Mouse (Mus musculus) hindbrain, embryonic 13.5 days (tissue): Measurements from ENCODE around the gene Igf2bp3. TPM values are rescaled to one million over a fixed set of nuclear protein-coding genes. Genes with fewer than 3 reads are reported as not detected.

Experiments used
- ATAC-seq: fragments of 200-750 bp; cut with Nextera tagmentation; 2 replicates; pipeline ENCODE4 v1.8.0; 2017; ENCODE audit warnings: moderate TSS enrichment; ENCODE audit not compliant: low FRiP score
- H3K27ac ChIP-seq: fragments of 300-500 bp; sonication (generic); 2 replicates; pipeline ENCODE4 v1.5.1; 2015; ENCODE audit warnings: inconsistent platforms, mild to moderate bottlenecking, moderate library complexity
- H3K27me3 ChIP-seq: fragments of 300-500 bp; sonication (generic); 2 replicates; pipeline ENCODE4 v1.6.1; 2015; ENCODE audit warnings: mild to moderate bottlenecking, inconsistent platforms
- H3K36me3 ChIP-seq: fragments of 300-500 bp; sonication (generic); 2 replicates; pipeline ENCODE4 v1.6.1; 2015; ENCODE audit warnings: mild to moderate bottlenecking, inconsistent platforms
- H3K4me1 ChIP-seq: fragments of 300-500 bp; sonication (generic); replicated peaks from 2 replicates; pipeline ENCODE4 v1.6.1; 2015; ENCODE audit warnings: inconsistent platforms
- H3K4me2 ChIP-seq: fragments of 300-500 bp; sonication (generic); 2 replicates; pipeline ENCODE4 v1.6.1; 2015; ENCODE audit warnings: inconsistent platforms, mild to moderate bottlenecking, moderate library complexity
- H3K4me3 ChIP-seq: fragments of 300-500 bp; sonication (generic); 2 replicates; pipeline ENCODE4 v1.5.1; 2015; ENCODE audit warnings: mild to moderate bottlenecking, inconsistent platforms
- H3K9ac ChIP-seq: fragments of 300-500 bp; sonication (generic); 2 replicates; pipeline ENCODE4 v1.6.1; 2015; ENCODE audit warnings: mild to moderate bottlenecking, inconsistent platforms
- H3K9me3 ChIP-seq: fragments of 300-500 bp; sonication (generic); 2 replicates; pipeline ENCODE4 v1.6.1; 2016; ENCODE audit warnings: inconsistent platforms
- WGBS: fragments of 180-500 bp; shearing (Covaris S2); methylation state at CpG from one replicate; pipeline ENCODE4 v1.1.7; 2015; 5-methylcytosine and 5-hydroxymethylcytosine counted together
- polyA plus RNA-seq: library from polyadenylated mRNA; unstranded; fragments of >200 nt; fragmentation: Nextera tagmentation; extraction: Ambion mirVana; gene quantifications from 2 replicates; pipeline ENCODE4 v1.2.1, GENCODE M21; 2015

The Igf2bp3 gene
- polyA plus RNA-seq, 1 experiment from 2014 or later: 45.0 TPM

- Histone ChIP-seq H3K27ac (no peak overlapping the region), H3K36me3 (no peaks in the 10 kb centered on the region), H3K9ac (no peak overlapping the region), H3K4me2 (no peak overlapping the region), H3K4me1 (peaks cover 11% of the 10 kb centered on the region; the same call in 1 of the 2 replicates), H3K4me3 (no peak overlapping the region), H3K9me3 (no peaks in the 10 kb centered on the region), H3K27me3 (no peaks in the 10 kb centered on the region)
- 93% methylated on average over 9 of the region's 9 CpGs for WGBS
- ATAC-seq: no peak
Measured at GRCm38 (mm10) chr6:49142428-49142827, 72.3 kb downstream of the Igf2bp3 start.

DNA sequence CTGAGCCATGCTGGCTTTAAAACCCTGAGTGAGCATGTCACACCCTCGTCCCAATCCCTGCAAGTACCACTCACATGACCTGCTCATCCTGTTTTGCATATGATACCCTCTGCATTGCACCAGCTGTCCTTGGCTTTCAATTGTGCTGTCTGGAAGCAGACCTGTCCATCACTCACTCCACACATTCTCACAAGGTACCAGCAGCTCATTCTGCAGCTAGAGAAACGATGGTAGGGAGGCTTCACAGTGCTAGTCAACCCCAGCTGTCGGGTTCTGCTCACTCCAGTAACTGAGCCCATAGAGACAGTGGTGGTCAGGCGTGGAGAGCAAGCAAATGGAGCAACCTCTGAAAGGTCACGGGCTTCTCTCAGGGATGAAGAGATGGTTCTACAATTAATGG lies 73.6 kb downstream of the Igf2bp3 start:
- Histone ChIP-seq H3K27me3 (no peaks in the 10 kb centered on the region), H3K4me2 (no peak overlapping the region), H3K4me1 (peaks cover 11% of the 10 kb centered on the region; the same call in 1 of the 2 replicates), H3K4me3 (no peak overlapping the region), H3K9me3 (no peaks in the 10 kb centered on the region), H3K27ac (no peak overlapping the region), H3K9ac (no peak overlapping the region), H3K36me3 (no peaks in the 10 kb centered on the region)
- ATAC-seq: no peak
- 77% methylated on average over 5 of the region's 5 CpGs for WGBS

DNA sequence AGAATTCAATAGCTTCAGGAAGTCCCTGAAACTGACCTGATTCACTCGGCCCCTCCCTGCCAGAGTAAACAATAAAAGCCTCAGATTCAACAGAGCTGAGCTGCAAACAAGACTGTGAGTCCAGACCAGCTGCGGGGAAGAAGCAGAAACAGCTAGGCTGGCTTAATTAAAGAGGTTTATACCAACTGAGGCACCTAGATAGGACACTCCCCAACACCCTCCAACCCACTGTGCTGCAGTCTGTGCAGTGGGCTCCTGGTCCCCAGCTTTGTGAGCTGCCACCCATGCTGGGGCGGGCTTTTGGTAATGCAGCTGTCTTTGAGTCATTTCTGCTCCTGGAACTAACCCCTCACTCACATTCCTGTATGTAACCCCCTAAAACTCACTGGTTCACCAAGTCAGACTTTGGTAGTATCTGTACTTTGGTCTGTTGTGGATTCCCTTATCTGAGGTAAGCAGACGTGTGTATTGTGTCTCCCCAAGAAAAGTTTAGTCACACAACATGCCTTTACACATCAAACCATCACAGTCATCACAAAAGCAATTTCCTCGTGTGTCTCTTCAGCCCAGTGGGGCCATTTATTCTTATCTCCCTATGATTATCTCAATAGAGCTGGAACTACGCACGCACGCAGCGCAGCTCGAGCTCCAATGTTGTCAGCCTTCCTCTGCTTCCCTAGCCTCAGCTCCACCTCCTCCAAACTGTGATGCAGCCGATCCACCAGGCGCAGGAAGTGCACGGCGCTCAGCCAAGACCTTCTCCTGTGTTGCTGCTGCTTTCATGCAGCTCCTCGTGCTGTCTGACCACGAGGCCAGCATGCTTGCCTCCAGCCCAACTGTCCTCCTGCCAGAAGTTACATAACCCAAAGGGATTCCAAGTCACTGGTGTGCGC lies 76.4 kb downstream of the Igf2bp3 start:
- no peak overlapping the region for H3K4me2 ChIP-seq
- no peaks in the 10 kb centered on the region for H3K27me3 ChIP-seq
- H3K36me3 ChIP-seq: no peaks in the 10 kb centered on the region
- ATAC-seq: no peak
- no peak overlapping the region for H3K27ac ChIP-seq
- H3K4me3 ChIP-seq: no peak overlapping the region
- H3K9ac ChIP-seq: no peak overlapping the region
- H3K4me1 ChIP-seq: peaks cover 13% of the 10 kb centered on the region; the same call in 1 of the 2 replicates
- WGBS: 87% methylated on average over 17 of the region's 17 CpGs
- no peaks in the 10 kb centered on the region for H3K9me3 ChIP-seq

DNA sequence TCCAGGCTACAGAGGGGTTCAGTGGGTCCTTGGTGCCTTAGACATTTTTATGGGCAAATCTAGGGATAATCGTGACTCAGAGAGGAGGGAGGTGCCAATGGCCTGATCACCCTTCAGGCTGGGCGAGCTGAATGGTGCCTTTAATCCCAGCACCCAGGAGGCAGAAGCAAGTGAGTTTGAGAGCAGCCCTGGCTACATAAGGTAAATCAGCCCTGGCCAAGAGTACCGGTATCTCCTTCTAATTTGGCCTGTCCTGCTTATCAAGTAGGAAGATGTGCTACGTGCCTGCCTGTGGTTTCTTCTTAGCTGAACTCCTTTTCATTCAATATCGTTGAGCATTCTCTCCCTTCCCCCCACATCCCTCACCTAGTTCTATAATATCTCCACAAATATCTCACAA lies 78.0 kb downstream of the Igf2bp3 start:
- H3K9me3 ChIP-seq: no peaks in the 10 kb centered on the region
- H3K27me3 ChIP-seq: no peaks in the 10 kb centered on the region
- ATAC-seq: no peak
- H3K4me3 ChIP-seq: no peak overlapping the region
- H3K4me2 ChIP-seq: no peak overlapping the region
- peaks cover 21% of the 10 kb centered on the region; the same call in 1 of the 2 replicates for H3K4me1 ChIP-seq
- 83% methylated on average over 5 of the region's 5 CpGs for WGBS
- no peak overlapping the region for H3K27ac ChIP-seq
- H3K9ac ChIP-seq: no peak overlapping the region
- H3K36me3 ChIP-seq: no peaks in the 10 kb centered on the region

GRCm38 (mm10) chr6:49132352-49133090 lies 82.2 kb downstream of the Igf2bp3 start:
- H3K4me2 ChIP-seq: no peak overlapping the region
- ATAC-seq: no peak
- no peak overlapping the region for H3K4me3 ChIP-seq
- H3K27me3 ChIP-seq: no peaks in the 10 kb centered on the region
- no peaks in the 10 kb centered on the region for H3K9me3 ChIP-seq
- no peaks in the 10 kb centered on the region for H3K36me3 ChIP-seq
- no peak overlapping the region for H3K9ac ChIP-seq
- H3K4me1 ChIP-seq: peaks cover 13% of the 10 kb centered on the region; the same call in 1 of the 2 replicates
- WGBS: 52% methylated on average over 6 of the region's 6 CpGs
- no peak overlapping the region for H3K27ac ChIP-seq

- no peak overlapping the region for H3K9ac ChIP-seq
- no peaks in the 10 kb centered on the region for H3K9me3 ChIP-seq
- no peak for ATAC-seq
- no peaks in the 10 kb centered on the region for H3K27me3 ChIP-seq
- no peak overlapping the region for H3K4me2 ChIP-seq
- peaks cover 13% of the 10 kb centered on the region; the same call in 1 of the 2 replicates for H3K4me1 ChIP-seq
- WGBS: 78% methylated on average over 9 of the region's 9 CpGs
- no peak overlapping the region for H3K4me3 ChIP-seq
- no peaks in the 10 kb centered on the region for H3K36me3 ChIP-seq
- no peak overlapping the region for H3K27ac ChIP-seq
Measured at GRCm38 (mm10) chr6:49131855-49132254, 82.9 kb downstream of the Igf2bp3 start.

DNA sequence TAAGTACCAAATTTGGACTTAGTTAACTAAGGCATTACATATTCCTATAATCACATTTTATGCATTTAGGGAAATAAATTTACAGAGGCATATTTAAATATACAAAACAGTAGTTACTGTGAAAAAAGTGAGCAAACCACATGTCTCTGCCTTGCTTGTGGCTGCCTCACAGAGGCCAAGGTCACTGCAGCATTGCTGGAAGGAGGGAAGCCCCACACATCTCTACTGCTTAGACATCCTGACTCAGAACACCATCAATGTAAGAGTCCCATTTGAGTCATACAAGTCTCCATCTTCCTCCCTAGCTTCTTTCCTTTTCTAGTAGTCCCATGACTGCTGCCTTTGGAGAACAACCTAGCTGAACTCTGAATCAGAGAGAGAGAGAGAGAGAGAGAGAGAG lies 84.4 kb downstream of the Igf2bp3 start:
- Histone ChIP-seq H3K4me1 (peaks cover 13% of the 10 kb centered on the region; the same call in 1 of the 2 replicates), H3K4me3 (no peak overlapping the region), H3K36me3 (peaks cover 3% of the 10 kb centered on the region; the same call in 1 of the 2 replicates), H3K9me3 (no peaks in the 10 kb centered on the region), H3K27ac (no peak overlapping the region), H3K4me2 (no peak overlapping the region), H3K9ac (no peak overlapping the region), H3K27me3 (no peaks in the 10 kb centered on the region)
- no peak for ATAC-seq

DNA sequence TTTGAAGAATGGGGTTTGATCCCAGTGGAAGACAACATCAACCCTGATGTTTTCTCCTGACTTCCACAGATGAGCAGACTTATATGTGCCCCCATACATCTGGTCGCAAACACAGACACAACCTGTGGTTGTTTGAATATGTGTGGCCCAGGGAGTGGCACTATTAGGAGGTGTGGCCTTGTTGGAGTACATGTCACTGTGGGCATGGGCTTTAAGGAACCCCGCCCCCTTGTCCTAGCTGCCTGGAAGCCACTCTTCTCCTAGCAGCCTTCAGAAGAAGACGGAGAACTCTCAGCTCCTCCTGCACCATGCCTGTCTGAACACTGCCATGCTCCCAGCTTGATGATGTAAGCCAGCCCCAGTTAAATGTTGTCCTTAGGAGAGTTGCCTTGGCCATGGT lies 94.4 kb downstream of the Igf2bp3 start:
- 94% methylated on average over 3 of the region's 3 CpGs for WGBS
- ATAC-seq: no peak

GRCm38 (mm10) chr6:49119462-49120135 lies 95.2 kb downstream of the Igf2bp3 start:
- H3K27ac ChIP-seq: no peak overlapping the region; the same call in 1 of the 2 replicates
- WGBS: 84% methylated on average over 1 of the region's 1 CpGs

More for the DNA sequence above, 94.4 kb downstream of the Igf2bp3 start:
- Histone ChIP-seq H3K27me3 (no peaks in the 10 kb centered on the region), H3K4me2 (no peak overlapping the region), H3K36me3 (peaks cover 30% of the 10 kb centered on the region), H3K4me1 (peaks cover 14% of the 10 kb centered on the region), H3K9ac (no peak overlapping the region), H3K9me3 (0 out of 2 replicates have a peak, but pooled peaks cover 7% of the 10 kb centered on the region), H3K27ac (no peak overlapping the region), H3K4me3 (no peak overlapping the region)

GRCm38 (mm10) chr6:49118446-49118845 lies 96.3 kb downstream of the Igf2bp3 start:
- Histone ChIP-seq H3K4me2 (no peak overlapping the region), H3K9ac (no peak overlapping the region), H3K27ac (peak overlapping the region; percentile 48; the same call in 1 of the 2 replicates), H3K36me3 (peaks cover 33% of the 10 kb centered on the region), H3K27me3 (no peaks in the 10 kb centered on the region), H3K4me1 (peaks cover 14% of the 10 kb centered on the region), H3K4me3 (no peak overlapping the region), H3K9me3 (0 out of 2 replicates have a peak, but pooled peaks cover 7% of the 10 kb centered on the region)
- 90% methylated on average over 8 of the region's 8 CpGs for WGBS
- ATAC-seq: no peak

More at GRCm38 (mm10) chr6:49119462-49120135, 95.2 kb downstream of the Igf2bp3 start:
- peaks cover 14% of the 10 kb centered on the region for H3K4me1 ChIP-seq
- H3K27me3 ChIP-seq: no peaks in the 10 kb centered on the region
- no peak overlapping the region for H3K4me3 ChIP-seq
- no peak overlapping the region for H3K9ac ChIP-seq
- no peak overlapping the region for H3K4me2 ChIP-seq
- ATAC-seq: no peak
- H3K36me3 ChIP-seq: peaks cover 31% of the 10 kb centered on the region
- H3K9me3 ChIP-seq: 0 out of 2 replicates have a peak, but pooled peaks cover 7% of the 10 kb centered on the region

- 95% methylated on average over 8 of the region's 8 CpGs for WGBS
- no peaks in the 10 kb centered on the region for H3K9me3 ChIP-seq
- peaks cover 21% of the 10 kb centered on the region for H3K36me3 ChIP-seq
- H3K9ac ChIP-seq: no peak overlapping the region
- no peak overlapping the region for H3K4me3 ChIP-seq
- no peak for ATAC-seq
- no peak overlapping the region for H3K4me2 ChIP-seq
- peaks cover 14% of the 10 kb centered on the region for H3K4me1 ChIP-seq
- H3K27me3 ChIP-seq: no peaks in the 10 kb centered on the region
- no peak overlapping the region for H3K27ac ChIP-seq
Measured at GRCm38 (mm10) chr6:49116241-49116640, 98.5 kb downstream of the Igf2bp3 start.

DNA sequence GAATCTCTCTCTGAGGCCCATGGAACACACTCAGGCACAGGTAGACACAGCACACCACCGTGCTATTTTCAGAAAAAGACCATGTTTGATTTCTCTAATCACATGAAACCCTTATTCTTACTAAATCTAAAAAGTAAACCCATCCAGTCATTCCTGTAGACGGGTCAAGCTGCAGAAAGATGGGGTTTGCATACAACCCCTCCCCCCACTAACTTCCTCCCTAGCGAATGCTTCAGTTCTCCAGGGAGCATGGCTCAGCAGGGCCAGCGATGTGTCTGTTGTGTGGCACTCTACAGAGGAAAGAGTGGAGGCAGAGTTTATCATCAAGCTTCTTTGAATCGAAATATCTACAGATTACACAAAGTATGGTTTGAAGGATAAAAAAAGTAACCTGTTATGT lies 99.2 kb downstream of the Igf2bp3 start:
- WGBS: 77% methylated on average over 5 of the region's 5 CpGs
- Histone ChIP-seq H3K4me2 (no peak overlapping the region), H3K27me3 (no peaks in the 10 kb centered on the region), H3K4me1 (peaks cover 14% of the 10 kb centered on the region), H3K27ac (no peak overlapping the region), H3K36me3 (peaks cover 21% of the 10 kb centered on the region), H3K9me3 (no peaks in the 10 kb centered on the region), H3K4me3 (no peak overlapping the region), H3K9ac (no peak overlapping the region)
- ATAC-seq: no peak
